Mouse (Mus musculus) left cerebral cortex, postnatal 14 days (tissue): ENCODE data around the gene Ccr8. TPM values are rescaled to one million over a fixed set of nuclear protein-coding genes. Genes with fewer than 3 reads are reported as not detected.
"Not testable (repeated sequence)": the region's sequence is repeated elsewhere in the genome, so short reads cannot be mapped to it uniquely, and the experiment has no call there.

Experiments used
- DNase-seq, 2 experiments: peaks; one replicate each; pipeline ENCODE4 v3.0.0; 2021 to 2022; ENCODE audit warnings: low spot score in 2 of 2, mixed read lengths in 1 of 2
- intact Hi-C: fragments of 180-260 bp; cut with DNase I; formaldehyde crosslinking; loops from one replicate; pipeline ENCODE4 v1.15.1; 2025
- total RNA-seq, 2 experiments: library from RNA; stranded (reverse); gene quantifications; 2 replicates each; pipeline ENCODE4 v1.2.3; 2021

Gene Ccr8
- total RNA-seq, 2 experiments from 2014 or later, result not detected

- DNase-seq, result no peak
- intact Hi-C loops, result no loop called here
These were observed 8.6 kb upstream of the Ccr8 start for GRCm38 (mm10) chr9:120083158-120083894.

- intact Hi-C loops, result no loop called here
- no peak for DNase-seq
These were observed 7.5 kb upstream of the Ccr8 start for GRCm38 (mm10) chr9:120084406-120084805.

GRCm38 (mm10) chr9:120089125-120089524 is 2.8 kb upstream of the Ccr8 start:
- DNase-seq, result no peak
- intact Hi-C loops, result no loop called here

GRCm38 (mm10) chr9:120091086-120091485 is 828 bp upstream of the Ccr8 start:
- no peak for DNase-seq
- intact Hi-C loops, result no loop called here

GRCm38 (mm10) chr9:120093701-120094100 is 1.8 kb downstream of the Ccr8 start:
- intact Hi-C loops, result no loop called here
- DNase-seq, result no peak

- intact Hi-C loops, result no loop called here
- no peak for DNase-seq
These were observed 4.0 kb downstream of the Ccr8 start for GRCm38 (mm10) chr9:120095886-120096285.

- intact Hi-C loops, result loop anchor here (2.0 kb wide), 1 partner anchor 72 kb away; no protein-coding TSS in a partner anchor
- DNase-seq, result peak; percentile 74 to 83
These were observed 6.8 kb downstream of the Ccr8 start for GRCm38 (mm10) chr9:120098682-120099081.

- intact Hi-C loops, result loop anchor here (2.0 kb wide), 1 partner anchor 73 kb away; no protein-coding TSS in a partner anchor
- DNase-seq, result no peak
These were observed 7.4 kb downstream of the Ccr8 start for GRCm38 (mm10) chr9:120099304-120099703.

GRCm38 (mm10) chr9:120101165-120101564 is 9.3 kb downstream of the Ccr8 start:
- intact Hi-C loops, result no loop called here

GRCm38 (mm10) chr9:120108953-120109352 is 17.0 kb downstream of the Ccr8 start:
- DNase-seq, intact Hi-C loops: not testable (repeated sequence)

More at GRCm38 (mm10) chr9:120101165-120101564, 9.3 kb downstream of the Ccr8 start:
- DNase-seq, result no peak

GRCm38 (mm10) chr9:120110211-120111018 is 18.5 kb downstream of the Ccr8 start, which contains the start of gene Slc25a38:
Gene Slc25a38 (plus strand): TSS chr9:120110374.
- DNase-seq, result peak; percentile 97
- intact Hi-C loops, result no loop called here

- intact Hi-C loops, result no loop called here
- no peak for DNase-seq
These were observed 19.4 kb downstream of the Ccr8 start for GRCm38 (mm10) chr9:120111156-120111945.

- no peak for DNase-seq
- intact Hi-C loops, result no loop called here
These were observed 20.6 kb downstream of the Ccr8 start for GRCm38 (mm10) chr9:120112472-120112871.

- DNase-seq, result no peak
- intact Hi-C loops, result no loop called here
These were observed 21.5 kb downstream of the Ccr8 start for GRCm38 (mm10) chr9:120113456-120113855.

- intact Hi-C loops, result no loop called here
- DNase-seq, result no peak
These were observed 22.3 kb downstream of the Ccr8 start for GRCm38 (mm10) chr9:120114051-120114788.

- intact Hi-C loops, result no loop called here
- no peak for DNase-seq
These were observed 22.9 kb downstream of the Ccr8 start for GRCm38 (mm10) chr9:120114789-120115151.

- DNase-seq, result no peak
- intact Hi-C loops, result no loop called here
These were observed 23.7 kb downstream of the Ccr8 start for GRCm38 (mm10) chr9:120115580-120115979.

- no peak for DNase-seq
- intact Hi-C loops, result no loop called here
These were observed 24.3 kb downstream of the Ccr8 start for GRCm38 (mm10) chr9:120116184-120116624.

GRCm38 (mm10) chr9:120118212-120118611 is 26.3 kb downstream of the Ccr8 start:
- no peak for DNase-seq
- intact Hi-C loops, result no loop called here
